In the genomic region with DNA sequence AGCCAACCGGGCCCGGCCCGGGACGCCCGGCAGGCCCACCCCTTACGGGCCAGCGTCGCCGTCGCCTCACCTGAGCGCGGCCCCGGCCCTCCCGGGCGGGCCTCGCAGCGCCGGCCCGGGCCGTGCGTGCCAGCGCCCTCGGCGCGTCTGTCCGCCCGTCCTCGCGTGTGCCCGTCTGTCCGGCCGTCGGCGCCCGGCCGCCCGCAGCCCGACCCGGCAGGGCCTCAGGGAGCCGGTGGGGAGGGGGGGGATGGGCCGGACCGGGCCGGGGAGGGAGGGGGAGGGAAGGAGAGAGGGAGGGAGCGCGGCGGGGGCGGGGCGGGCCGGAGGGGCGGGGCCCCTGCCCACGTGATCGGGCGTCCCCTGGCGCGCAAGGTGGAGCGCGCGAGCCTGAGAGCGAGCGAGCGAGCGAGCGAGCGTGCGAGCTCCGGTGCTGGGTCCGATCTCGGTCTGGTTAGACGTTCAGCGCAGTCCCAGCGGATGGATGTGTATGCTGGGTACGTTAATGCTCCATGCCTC, we compare ENCODE assay signal across 8 mouse cellular contexts. TPM values are rescaled to one million over a fixed set of nuclear protein-coding genes. Genes with fewer than 3 reads are reported as not detected.
DNase-seq lines count a peak whose midpoint lies in the region; ATAC-seq and TF ChIP-seq lines count a peak whose summit lies in the region.

TSS of gene Ncoa6 (minus strand) at position 325 of the 519 bp plus-strand sequence.

- H3K4me3 ChIP-seq in heart, embryonic 13.5 days: peak within 1 kb of the TSS; percentile 92
- H3K4me3 ChIP-seq in kidney, postnatal 0 days (replicated peaks; ENCODE audit: low read depth, low read length): peak within 1 kb of the TSS; percentile 97
- H3K4me3 ChIP-seq in liver, embryonic 15.5 days (replicated peaks): peak within 1 kb of the TSS; percentile 86
- H3K4me3 ChIP-seq in neural tube, embryonic 12.5 days: peak within 1 kb of the TSS; percentile 97
- peak within 1 kb of the TSS; percentile 85 for H3K4me3 ChIP-seq in stomach, postnatal 0 days (ENCODE audit: low read depth, low read length)

- no peak for TF ChIP-seq CTCF in brain, embryonic 14.5 days (IDR thresholded peaks at IDR 0.05; ENCODE audit: borderline replicate concordance, extremely low read depth, insufficient read depth, insufficient read length)
- no peak for TF ChIP-seq CTCF in kidney, postnatal 0 days (IDR thresholded peaks at IDR 0.05; ENCODE audit: low read depth)
- TF ChIP-seq CTCF in stomach, postnatal 0 days (IDR thresholded peaks at IDR 0.05; ENCODE audit: low read depth): 0 out of 2 replicates have a peak, but pooled peaks have one; percentile 22

- peaks cover 41% of the 10 kb centered on the region for H3K4me1 ChIP-seq in heart, embryonic 13.5 days
- H3K4me1 ChIP-seq in kidney, postnatal 0 days (replicated peaks; ENCODE audit: insufficient read depth, low read length): peaks cover 9% of the 10 kb centered on the region; the same call in 1 of the 2 replicates
- H3K4me1 ChIP-seq in liver, embryonic 15.5 days (replicated peaks): peaks cover 39% of the 10 kb centered on the region
- H3K4me1 ChIP-seq in neural tube, embryonic 12.5 days: peaks cover 18% of the 10 kb centered on the region
- peaks cover 3% of the 10 kb centered on the region; the same call in 1 of the 2 replicates for H3K4me1 ChIP-seq in stomach, postnatal 0 days (replicated peaks; ENCODE audit: control insufficient read depth, insufficient read depth)

- no peaks in the 10 kb centered on the region for H3K36me3 ChIP-seq in heart, embryonic 13.5 days
- H3K36me3 ChIP-seq in kidney, postnatal 0 days (ENCODE audit: insufficient read depth, low read length): no peaks in the 10 kb centered on the region
- no peaks in the 10 kb centered on the region for H3K36me3 ChIP-seq in liver, embryonic 15.5 days (replicated peaks)
- H3K36me3 ChIP-seq in neural tube, embryonic 12.5 days: no peaks in the 10 kb centered on the region
- H3K36me3 ChIP-seq in stomach, postnatal 0 days (ENCODE audit: control insufficient read depth, insufficient read depth, low read length): no peaks in the 10 kb centered on the region

- no peaks in the 10 kb centered on the region; the same call in 1 of the 2 replicates for H3K27me3 ChIP-seq in heart, embryonic 13.5 days (replicated peaks)
- no peaks in the 10 kb centered on the region for H3K27me3 ChIP-seq in kidney, postnatal 0 days (ENCODE audit: insufficient read depth, low read length)
- peaks cover 9% of the 10 kb centered on the region; the same call in 1 of the 2 replicates for H3K27me3 ChIP-seq in liver, embryonic 15.5 days
- H3K27me3 ChIP-seq in neural tube, embryonic 12.5 days (replicated peaks): no peaks in the 10 kb centered on the region
- no peaks in the 10 kb centered on the region for H3K27me3 ChIP-seq in stomach, postnatal 0 days (ENCODE audit: control insufficient read depth, insufficient read depth, low read length)

- H3K27ac ChIP-seq in heart, embryonic 13.5 days (replicated peaks): peak within 1 kb of the TSS; percentile 93
- H3K27ac ChIP-seq in kidney, postnatal 0 days: peak within 1 kb of the TSS; percentile 94
- H3K27ac ChIP-seq in liver, embryonic 15.5 days (replicated peaks): peak within 1 kb of the TSS; percentile 81
- H3K27ac ChIP-seq in neural tube, embryonic 12.5 days: peak within 1 kb of the TSS; percentile 79
- peak within 1 kb of the TSS; percentile 98 for H3K27ac ChIP-seq in stomach, postnatal 0 days (replicated peaks)

- peak; percentile 92 for DNase-seq in brain, embryonic 14.5 days (ENCODE audit: low read depth)
- DNase-seq in kidney, postnatal 0 days (ENCODE audit: low spot score): peak; percentile 77
- peak; percentile 90 for DNase-seq in stomach, postnatal 0 days (ENCODE audit: low spot score)

- ATAC-seq in CD4-positive, CD25-positive, alpha-beta regulatory T cell, adult 4 months: peak; percentile 80
- ATAC-seq in erythroblast, adult 5-6 weeks (replicated peaks; ENCODE audit: low FRiP score, poor library complexity, severe bottlenecking): peak; percentile 84
- ATAC-seq in heart, embryonic 13.5 days (ENCODE audit: extremely low read depth, insufficient number of reproducible peaks, low FRiP score, low TSS enrichment): peak; percentile 83
- peak; percentile 75 for ATAC-seq in kidney, postnatal 0 days (replicated peaks; ENCODE audit: low FRiP score, low read depth)
- ATAC-seq in liver, embryonic 15.5 days (ENCODE audit: insufficient read depth): peak; percentile 82
- ATAC-seq in neural tube, embryonic 12.5 days (ENCODE audit: low FRiP score, low read depth): peak; percentile 82
- peak; percentile 85 for ATAC-seq in stomach, postnatal 0 days (ENCODE audit: low FRiP score, low TSS enrichment)

- H3K4me2 ChIP-seq in heart, embryonic 13.5 days: peak within 1 kb of the TSS; percentile 83
- peak within 1 kb of the TSS; percentile 82 for H3K4me2 ChIP-seq in kidney, postnatal 0 days (ENCODE audit: low read length)
- H3K4me2 ChIP-seq in liver, embryonic 15.5 days: peak within 1 kb of the TSS; percentile 86
- peak within 1 kb of the TSS; percentile 75 for H3K4me2 ChIP-seq in neural tube, embryonic 12.5 days (replicated peaks)
- H3K4me2 ChIP-seq in stomach, postnatal 0 days (replicated peaks; ENCODE audit: low read depth): peak within 1 kb of the TSS; percentile 80

- TF ChIP-seq EP300 in stomach, postnatal 0 days (optimal IDR thresholded peaks at IDR 0.05): no peak

- under 1% methylated on average over 53 of the region's 72 CpGs for WGBS in heart, embryonic 13.5 days
- 1% methylated on average over 48 of the region's 72 CpGs for WGBS in kidney, postnatal 0 days
- 0% methylated on average over 67 of the region's 72 CpGs for WGBS in liver, embryonic 15.5 days (ENCODE audit: insufficient replicate concordance)
- under 1% methylated on average over 68 of the region's 72 CpGs for WGBS in neural tube, embryonic 12.5 days
- under 1% methylated on average over 30 of the region's 72 CpGs for WGBS in stomach, postnatal 0 days

- H3K9me3 ChIP-seq in heart, embryonic 13.5 days: no peaks in the 10 kb centered on the region
- no peaks in the 10 kb centered on the region for H3K9me3 ChIP-seq in kidney, postnatal 0 days (replicated peaks; ENCODE audit: low read length)
- H3K9me3 ChIP-seq in liver, embryonic 15.5 days (replicated peaks): no peaks in the 10 kb centered on the region
- H3K9me3 ChIP-seq in neural tube, embryonic 12.5 days: no peaks in the 10 kb centered on the region
- no peaks in the 10 kb centered on the region for H3K9me3 ChIP-seq in stomach, postnatal 0 days (ENCODE audit: control insufficient read depth, low read length)

- H3K9ac ChIP-seq in heart, embryonic 13.5 days: peak within 1 kb of the TSS; percentile 99
- H3K9ac ChIP-seq in kidney, postnatal 0 days (ENCODE audit: low read depth, low read length): peak within 1 kb of the TSS; percentile 99
- peak within 1 kb of the TSS; percentile 80 for H3K9ac ChIP-seq in liver, embryonic 15.5 days
- peak within 1 kb of the TSS; percentile 97 for H3K9ac ChIP-seq in neural tube, embryonic 12.5 days
- peak within 1 kb of the TSS; percentile 98 for H3K9ac ChIP-seq in stomach, postnatal 0 days (ENCODE audit: low read length)

- peak; percentile 71 for TF ChIP-seq POLR2A in brain, embryonic 14.5 days (IDR thresholded peaks at IDR 0.05; ENCODE audit: borderline replicate concordance, extremely low read depth, insufficient read depth, insufficient read length, poor library complexity, severe bottlenecking)

RNA-seq across cellular contexts. Expression of gene Ncoa6, which starts in this region (rescaled TPM):
- 10 to 100 TPM; 10.8 to 14.2 TPM for polyA plus RNA-seq in CD4-positive, CD25-positive, alpha-beta regulatory T cell, adult 4 months (2017; shearing (Covaris generic))
- polyA plus RNA-seq in brain, embryonic 14.5 days (2012; rRNA removed): 56.8 and 75.2 TPM in 2 replicates
- total RNA-seq in erythroblast, adult 5-6 weeks (2015; ENCODE audit: low replicate concordance): 29.6 and 35.9 TPM in 2 replicates
- total RNA-seq in erythroblast, adult 5-6 weeks (2017; ENCODE audit: low replicate concordance): 7.2 and 13.7 TPM in 2 replicates
- polyA plus RNA-seq in heart, embryonic 13.5 days (2015; fragmentation: Nextera tagmentation; extraction: Ambion mirVana): 12.0 and 13.4 TPM in 2 replicates
- polyA plus RNA-seq in kidney, postnatal 0 days (2015; fragmentation: Nextera tagmentation; extraction: Ambion mirVana): 19.0 and 19.6 TPM in 2 replicates
- 4.7 and 5.0 TPM in 2 replicates for polyA plus RNA-seq in liver, embryonic 15.5 days (2015; fragmentation: Nextera tagmentation; extraction: Ambion mirVana)
- polyA plus RNA-seq in neural tube, embryonic 12.5 days (2016; fragmentation: Nextera tagmentation; extraction: Ambion mirVana): 24.5 and 27.7 TPM in 2 replicates
- polyA plus RNA-seq in stomach, postnatal 0 days (2015; fragmentation: Nextera tagmentation; extraction: Ambion mirVana): 10.6 and 11.3 TPM in 2 replicates

Comparison
In these comparisons a context has a peak if more than half of its experiments do, and no peak if none do; other contexts are left out.
1. Peak in every context shown above with its lines: DNase-seq, ATAC-seq, H3K4me3 ChIP-seq and H3K27ac ChIP-seq.